Mouse (Mus musculus) left cerebral cortex, postnatal 36 days (tissue): ENCODE measurements around the gene Pdp2. TPM values are rescaled to one million over a fixed set of nuclear protein-coding genes. Genes with fewer than 3 reads are reported as not detected.
"Not testable (repeated sequence)": the region's sequence is repeated elsewhere in the genome, so short reads cannot be mapped to it uniquely, and the experiment has no call there.

ENCODE experiments used
- DNase-seq, 2 experiments: peaks; one replicate each; pipeline ENCODE4 v3.0.0; 2021 to 2022; ENCODE audit warnings: low spot score in 2 of 2, mixed read lengths in 1 of 2
- intact Hi-C: fragments of 180-260 bp; cut with DNase I; formaldehyde crosslinking; loops from one replicate; pipeline ENCODE4 v1.15.1; 2025
- total RNA-seq, 2 experiments: library from RNA; stranded (reverse); gene quantifications; 2 replicates each; pipeline ENCODE4 v1.2.3; 2021

Gene Pdp2
- total RNA-seq, result 1 to 10 TPM; 8.1 to 9.0 TPM

GRCm38 (mm10) chr8:104591133-104591834 lies at the start of gene Pdp2:
Gene Pdp2, plus strand, starts transcription at chr8:104591451.
- peak; percentile 91 to 93 for DNase-seq
- intact Hi-C loops, result no loop called here

GRCm38 (mm10) chr8:104541515-104541880 lies 49.8 kb upstream of the Pdp2 start:
- DNase-seq, result no peak
- intact Hi-C loops, result no loop called here

GRCm38 (mm10) chr8:104542160-104542559 lies 49.1 kb upstream of the Pdp2 start:
- intact Hi-C loops, result no loop called here

GRCm38 (mm10) chr8:104543440-104544045 lies 47.7 kb upstream of the Pdp2 start:
- DNase-seq, result no peak
- intact Hi-C loops, result no loop called here

More at GRCm38 (mm10) chr8:104542160-104542559, 49.1 kb upstream of the Pdp2 start:
- peak; percentile 84 to 87 for DNase-seq

- intact Hi-C loops, result no loop called here
- DNase-seq, result no peak
Observed at GRCm38 (mm10) chr8:104555191-104555590, 36.1 kb upstream of the Pdp2 start.

- intact Hi-C loops, result no loop called here
- DNase-seq, result no peak
Observed at GRCm38 (mm10) chr8:104557226-104557625, 34.0 kb upstream of the Pdp2 start.

- no peak for DNase-seq
- intact Hi-C loops, result no loop called here
Observed at GRCm38 (mm10) chr8:104560731-104561130, 30.5 kb upstream of the Pdp2 start.

GRCm38 (mm10) chr8:104564633-104565456 lies 26.4 kb upstream of the Pdp2 start:
- intact Hi-C loops, result loop anchor here (5.0 kb wide), 1 partner anchor 33 kb away; the partner anchor contains the start of genes Car7 and Nae1
- peak; percentile 74 to 76 for DNase-seq

GRCm38 (mm10) chr8:104565457-104565798 lies 25.8 kb upstream of the Pdp2 start:
- no peak for DNase-seq
- intact Hi-C loops, result loop anchor here (5.0 kb wide), 1 partner anchor 33 kb away; the partner anchor contains the start of genes Car7 and Nae1

GRCm38 (mm10) chr8:104569559-104569958 lies 21.7 kb upstream of the Pdp2 start:
- no peak for DNase-seq
- intact Hi-C loops, result loop anchor here (5.0 kb wide), 1 partner anchor 37 kb away; the partner anchor contains the start of genes Car7 and Nae1

- intact Hi-C loops, result loop anchor here (5.0 kb wide), 1 partner anchor 228 kb away; no protein-coding TSS in a partner anchor
Observed at GRCm38 (mm10) chr8:104570436-104571343, 20.6 kb upstream of the Pdp2 start.

GRCm38 (mm10) chr8:104576820-104577219 lies 14.4 kb upstream of the Pdp2 start:
- no peak for DNase-seq
- intact Hi-C loops, result no loop called here

More at GRCm38 (mm10) chr8:104570436-104571343, 20.6 kb upstream of the Pdp2 start:
- peak; percentile 75 to 81 for DNase-seq

GRCm38 (mm10) chr8:104577606-104578005 lies 13.6 kb upstream of the Pdp2 start:
- DNase-seq, intact Hi-C loops: not testable (repeated sequence)

- no peak for DNase-seq
- intact Hi-C loops, result no loop called here
Observed at GRCm38 (mm10) chr8:104584522-104584921, 6.7 kb upstream of the Pdp2 start.

GRCm38 (mm10) chr8:104590284-104590683 lies 967 bp upstream of the Pdp2 start:
- DNase-seq, result no peak
- intact Hi-C loops, result no loop called here

- intact Hi-C loops, result no loop called here
- DNase-seq, result no peak
Observed at GRCm38 (mm10) chr8:104591856-104592255, 605 bp downstream of the Pdp2 start.

GRCm38 (mm10) chr8:104592566-104592965 lies 1.3 kb downstream of the Pdp2 start:
- intact Hi-C loops, result no loop called here
- no peak for DNase-seq

- intact Hi-C loops, result no loop called here
- DNase-seq, result no peak
Observed at GRCm38 (mm10) chr8:104593536-104594325, 2.5 kb downstream of the Pdp2 start.
